Mouse (Mus musculus) adrenal gland, postnatal 4 days (tissue): ENCODE measurements around the gene Lipc. TPM values are rescaled to one million over a fixed set of nuclear protein-coding genes. Genes with fewer than 3 reads are reported as not detected.

Source experiments
- DNase-seq, 2 experiments: peaks; one replicate each; pipeline ENCODE4 v3.0.0; 2021 to 2022; ENCODE audit warnings: low spot score in 2 of 2, mixed read lengths in 2 of 2
- total RNA-seq, 2 experiments: library from RNA; stranded (reverse); gene quantifications; 2 replicates each; pipeline ENCODE4 v1.2.3; 2021

Gene Lipc
- total RNA-seq, 2 experiments from 2014 or later = 0.81 to 27.6 TPM

DNA sequence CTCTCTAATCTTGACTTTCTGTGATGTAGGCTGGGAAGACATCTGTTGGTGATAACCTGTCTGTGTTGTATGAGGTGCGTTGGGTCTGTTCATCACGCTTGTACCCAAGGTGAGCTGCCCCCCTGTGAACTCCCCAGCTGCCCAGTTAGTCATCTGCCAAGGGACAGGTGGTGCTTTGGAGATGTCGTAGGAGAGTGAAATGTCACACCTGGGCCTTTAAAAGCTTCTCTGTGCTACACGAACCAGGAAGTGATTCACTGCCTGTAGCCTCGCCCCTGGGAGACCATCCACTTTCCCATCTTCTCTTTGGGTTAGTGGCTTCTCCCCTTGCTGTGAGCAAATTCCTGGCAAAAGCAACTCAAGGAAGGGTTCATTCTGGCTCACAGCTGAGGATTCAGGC is 6.4 kb upstream of the Lipc start:
- DNase-seq = no peak

DNA sequence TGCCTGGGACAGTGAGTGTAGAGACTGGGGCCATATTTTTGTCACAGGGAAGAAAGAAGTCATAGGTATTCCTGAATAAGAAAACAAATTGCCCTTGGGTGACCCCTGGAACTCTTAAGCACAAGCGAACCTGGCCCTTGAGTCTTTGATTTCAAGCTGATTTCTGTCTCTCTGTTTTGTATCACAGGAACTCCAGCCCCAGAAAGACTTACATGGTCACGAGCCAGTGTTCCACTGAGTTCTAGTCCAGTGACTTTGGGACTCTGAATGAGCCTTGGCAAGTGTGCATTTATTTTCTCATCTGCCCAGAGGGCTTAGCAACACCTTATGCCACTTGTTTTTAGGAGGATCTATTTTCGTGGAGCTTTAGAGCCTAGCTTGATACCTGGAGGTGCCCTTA is 5.7 kb upstream of the Lipc start:
- no peak for DNase-seq

DNA sequence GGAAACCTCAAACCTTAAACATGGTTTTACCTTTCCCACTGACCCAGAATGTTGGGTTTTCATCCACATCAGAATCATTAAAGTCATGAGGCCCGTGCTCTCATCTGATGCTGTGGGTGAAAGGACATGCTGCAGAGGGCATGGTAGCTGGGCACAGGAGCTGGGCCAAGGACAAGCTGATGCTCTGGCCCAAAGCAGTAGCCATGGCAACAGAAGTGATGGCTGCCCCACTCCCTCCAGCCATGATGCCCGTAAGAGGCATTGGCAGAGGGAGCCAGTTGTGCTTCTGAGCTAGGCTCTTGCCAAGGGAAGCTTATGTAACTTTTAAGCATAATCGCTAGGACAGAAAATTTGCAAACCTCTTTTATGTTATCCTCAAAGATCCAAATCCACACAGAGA is 2.2 kb upstream of the Lipc start:
- DNase-seq = no peak

DNA sequence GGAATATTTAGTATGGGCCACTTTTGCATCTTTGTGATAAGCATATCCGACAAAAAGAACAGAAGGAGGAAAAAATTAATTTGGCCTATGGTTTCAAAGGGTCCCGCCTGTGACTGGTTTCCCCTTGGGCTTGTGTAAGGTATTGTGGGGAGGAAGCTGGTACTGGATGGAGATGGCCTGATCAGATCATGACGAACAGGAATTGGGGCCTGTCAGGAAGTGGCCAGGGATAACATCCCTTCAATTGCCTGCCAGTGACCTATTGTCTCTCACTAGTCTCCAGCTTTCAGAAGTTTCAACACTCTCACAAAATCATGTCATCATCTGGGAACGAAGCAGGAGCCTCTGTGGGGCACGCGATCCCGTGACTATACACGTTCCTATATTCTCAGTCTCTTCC is 2.7 kb downstream of the Lipc start:
- DNase-seq = no peak

DNA sequence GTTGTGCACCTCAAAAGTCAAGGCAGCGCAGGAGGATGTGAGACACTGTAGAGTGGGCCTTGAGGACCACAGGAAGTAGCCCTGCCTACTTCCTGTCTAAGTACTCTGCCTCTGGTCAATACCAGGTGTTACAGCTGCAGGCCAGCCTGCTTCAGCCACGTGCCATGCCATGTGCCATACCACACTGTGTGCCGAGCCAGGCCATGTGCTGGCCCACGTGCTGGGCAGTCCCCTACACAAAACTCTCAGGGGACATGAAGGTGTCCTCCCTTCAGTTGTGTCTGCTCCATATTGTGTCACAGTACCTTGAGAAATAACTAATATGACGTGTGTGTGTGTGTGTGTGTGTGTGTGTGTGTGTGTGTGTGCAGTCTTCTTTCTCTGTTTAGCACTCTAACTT is 4.7 kb downstream of the Lipc start:
- no peak for DNase-seq

DNA sequence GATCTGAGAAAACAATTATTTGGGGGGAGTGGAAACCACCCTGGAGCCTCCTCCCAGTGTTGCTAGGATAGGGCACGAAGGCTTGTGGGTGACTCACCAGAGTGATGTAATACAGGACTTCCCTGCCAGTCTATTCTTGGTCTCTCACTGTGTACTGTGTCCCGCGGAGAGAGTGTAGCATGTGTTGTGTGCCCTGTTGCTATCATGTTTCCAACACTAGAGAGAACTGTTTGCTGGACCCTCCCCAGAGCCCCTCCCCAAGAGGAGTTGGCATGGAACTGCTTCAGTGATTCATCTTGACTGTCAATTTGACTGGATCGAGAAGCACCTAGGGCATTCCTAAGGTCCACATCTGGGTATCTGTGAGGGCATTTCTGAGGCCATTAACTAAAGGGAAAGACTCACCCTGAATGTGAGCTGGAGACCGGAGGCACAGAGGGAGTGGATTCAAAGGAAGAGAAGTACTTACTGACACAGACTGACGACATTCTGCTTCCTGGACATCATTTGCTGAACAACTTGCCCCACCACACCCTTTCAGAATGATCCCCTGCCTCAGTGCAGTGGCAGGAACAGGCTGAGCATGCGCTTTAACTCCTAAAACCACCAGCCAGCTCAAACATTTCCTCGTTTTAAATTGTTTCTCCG is 9.2 kb downstream of the Lipc start:
- DNase-seq = no peak

DNA sequence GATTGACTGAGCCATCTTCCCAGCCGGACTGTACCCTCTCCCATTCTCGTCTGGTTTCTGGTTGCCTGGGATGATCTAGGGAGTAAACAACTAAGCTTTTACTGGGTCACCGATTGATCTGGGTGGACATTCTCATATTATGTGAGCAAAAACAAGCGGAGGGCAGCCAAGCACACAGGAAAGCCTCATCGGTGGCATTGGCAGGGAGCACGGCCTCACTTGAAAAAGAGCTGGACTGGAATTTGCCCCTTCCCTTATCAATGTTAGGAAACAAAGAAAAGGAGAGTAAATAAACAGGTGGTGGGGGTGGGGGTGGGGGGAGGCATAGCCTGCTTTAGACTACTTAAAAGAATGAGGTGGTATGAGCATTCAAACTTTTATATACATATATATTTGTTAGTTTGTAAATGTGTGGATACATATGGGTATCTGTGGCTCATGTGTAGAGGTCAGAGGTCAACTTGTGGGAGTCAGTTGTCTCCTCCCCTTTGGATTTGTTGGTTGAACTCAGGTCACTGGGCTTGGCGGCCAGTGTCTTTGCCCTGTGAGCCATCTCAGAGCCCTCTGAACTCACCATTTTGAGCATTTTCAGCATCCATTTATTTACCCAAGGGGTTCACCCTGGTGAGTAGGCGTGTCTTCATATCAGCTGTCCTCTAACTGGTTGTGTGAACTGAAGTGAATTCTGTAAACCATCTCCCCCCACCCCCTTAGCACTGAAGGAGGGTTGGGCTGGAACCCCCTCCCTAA is 12.1 kb downstream of the Lipc start:
- DNase-seq = no peak

DNA sequence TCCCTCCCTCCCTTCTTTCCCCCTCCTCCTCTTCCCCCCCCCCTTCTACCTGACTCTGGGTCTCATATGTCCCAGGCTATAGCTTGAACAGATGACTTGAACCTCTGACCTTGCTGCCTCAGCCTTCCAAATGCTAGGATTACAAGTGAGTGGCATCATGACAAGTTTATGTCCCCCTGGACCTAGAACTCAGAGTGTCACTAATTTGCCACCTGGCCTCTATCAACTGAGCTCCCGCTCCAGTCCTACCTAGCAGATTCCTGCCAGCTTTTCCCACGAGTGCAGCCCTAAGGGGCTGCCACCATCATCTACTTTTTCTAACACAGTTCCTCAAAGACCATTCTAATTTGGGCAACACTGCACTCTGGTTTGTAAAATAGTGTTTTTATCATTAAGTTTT is 13.2 kb downstream of the Lipc start:
- DNase-seq = no peak

DNA sequence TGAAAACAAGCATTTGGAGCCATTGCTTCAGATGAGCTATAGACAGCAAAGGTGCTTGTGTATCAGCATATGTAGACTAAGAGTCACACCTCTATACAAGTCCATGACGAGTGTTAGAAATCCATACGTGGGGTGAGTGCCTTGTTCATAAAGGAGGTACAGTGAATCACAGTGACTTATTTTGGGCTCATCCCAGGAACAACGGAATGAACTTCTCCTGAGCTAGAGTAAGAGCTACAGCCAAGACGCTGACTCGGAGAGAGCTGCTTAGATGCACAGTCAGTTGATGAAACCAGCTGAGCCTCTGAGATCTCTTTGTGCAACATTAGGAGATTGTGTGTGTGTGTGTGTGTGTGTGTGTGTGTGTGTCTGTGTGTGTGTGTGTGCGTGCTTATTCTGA is 13.9 kb downstream of the Lipc start:
- DNase-seq = no peak

DNA sequence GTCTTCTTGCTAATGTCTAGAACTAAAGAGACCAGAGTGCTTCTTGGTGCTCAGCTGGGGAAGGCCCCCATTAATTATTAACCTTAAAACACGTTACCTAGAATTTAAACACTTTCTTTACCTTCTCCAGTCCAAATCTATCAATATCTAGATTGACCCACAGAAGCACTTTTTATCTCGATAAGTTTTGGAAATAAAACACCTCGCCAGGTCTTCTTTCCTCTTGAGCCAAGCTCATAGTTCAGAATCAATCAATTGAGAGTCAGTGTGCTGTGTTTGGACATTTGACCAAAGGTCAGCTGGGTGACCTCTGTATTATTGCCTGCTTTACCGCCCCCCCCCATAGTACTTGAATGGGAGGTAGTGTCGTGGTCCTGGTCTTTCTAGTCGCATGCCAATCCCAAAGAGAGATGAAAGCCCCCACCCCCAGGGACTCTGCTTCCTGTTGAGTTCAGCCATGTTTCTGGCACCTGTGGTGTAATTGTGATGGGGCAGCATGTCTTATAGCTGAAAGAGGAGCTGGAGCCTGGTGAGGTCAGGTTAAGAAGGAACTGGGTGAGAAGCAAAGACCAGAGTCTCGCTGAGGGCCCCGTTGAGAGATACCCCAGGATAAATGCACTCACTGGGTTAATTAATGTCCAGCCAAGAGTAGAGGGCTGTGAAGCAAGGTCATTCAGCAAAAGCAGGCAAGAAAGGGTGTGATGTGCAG is 17.3 kb downstream of the Lipc start:
- no peak for DNase-seq

DNA sequence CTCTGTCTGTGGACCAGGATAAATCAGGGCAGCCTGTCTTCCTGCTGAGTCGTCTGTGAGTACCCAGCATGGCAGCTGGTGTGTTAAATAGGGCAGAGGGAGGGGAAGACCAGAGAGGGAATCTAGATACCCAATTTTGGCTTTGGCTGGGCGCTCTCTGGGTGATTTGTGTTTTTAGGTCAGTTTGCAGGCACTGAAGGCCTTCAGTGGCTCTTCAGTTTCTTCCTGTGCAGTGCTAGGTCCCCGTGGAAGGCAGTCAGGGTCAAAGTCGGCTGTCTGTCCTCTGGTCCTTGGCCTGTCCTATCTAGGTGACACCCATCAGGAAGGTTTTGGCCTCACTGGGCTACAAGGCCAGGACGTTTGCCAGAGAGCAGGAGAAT is 21.4 kb downstream of the Lipc start:
- no peak for DNase-seq

DNA sequence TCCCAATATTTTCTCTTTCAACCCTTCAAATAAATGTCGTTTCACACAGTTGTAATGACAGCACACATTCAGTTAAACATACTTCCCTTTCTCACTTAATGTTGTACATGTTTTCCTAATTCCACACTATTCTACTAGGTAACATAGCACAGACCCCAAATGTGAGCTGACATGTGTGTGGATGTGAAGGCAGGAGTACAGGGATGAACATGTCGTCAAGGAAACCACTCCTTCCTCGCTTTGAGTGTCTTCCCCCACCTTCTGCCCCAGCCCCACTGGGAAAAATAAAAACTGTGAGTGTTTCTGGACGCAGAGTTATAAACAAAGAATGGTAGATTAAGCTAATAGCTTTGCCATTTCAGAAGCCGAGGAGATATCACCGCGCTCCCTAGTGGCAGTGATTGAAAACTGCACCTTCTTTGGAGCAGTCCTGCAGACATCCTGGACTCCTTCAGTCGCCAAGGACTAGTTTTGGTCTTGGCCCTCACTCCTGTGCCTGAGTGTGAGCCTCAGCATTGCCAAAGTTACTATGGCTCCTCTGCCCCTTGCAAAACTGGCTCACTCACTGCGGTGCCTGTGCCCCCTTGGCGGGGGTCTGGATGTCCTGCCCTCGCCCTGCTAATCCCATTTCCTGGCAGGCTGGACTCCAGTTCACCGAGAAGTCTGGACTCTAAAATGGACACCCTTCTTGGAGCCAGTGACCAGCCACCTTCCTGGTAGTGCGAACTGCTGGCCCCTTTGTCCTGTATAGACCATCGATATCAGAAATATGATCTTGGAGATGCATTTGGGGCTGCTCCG is 22.0 kb downstream of the Lipc start:
- peak in 1 of 2 experiments; percentile 29 for DNase-seq

DNA sequence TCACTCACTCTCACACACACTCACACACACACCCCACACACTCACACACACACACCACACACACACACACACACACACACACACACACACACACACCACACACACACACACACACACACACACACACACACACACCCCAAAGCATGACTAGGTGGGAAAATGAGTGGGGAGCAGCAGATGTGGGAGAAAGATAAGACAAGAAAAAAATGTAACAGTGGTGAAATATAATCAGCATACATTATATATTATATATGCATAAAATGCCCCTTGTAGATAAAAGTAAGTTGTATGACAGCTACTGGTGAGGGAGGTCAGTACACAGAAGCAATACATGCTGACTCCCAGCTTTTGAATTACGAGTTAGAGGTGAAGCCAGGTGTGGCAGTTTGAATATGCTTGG is 23.6 kb downstream of the Lipc start:
- no peak for DNase-seq

DNA sequence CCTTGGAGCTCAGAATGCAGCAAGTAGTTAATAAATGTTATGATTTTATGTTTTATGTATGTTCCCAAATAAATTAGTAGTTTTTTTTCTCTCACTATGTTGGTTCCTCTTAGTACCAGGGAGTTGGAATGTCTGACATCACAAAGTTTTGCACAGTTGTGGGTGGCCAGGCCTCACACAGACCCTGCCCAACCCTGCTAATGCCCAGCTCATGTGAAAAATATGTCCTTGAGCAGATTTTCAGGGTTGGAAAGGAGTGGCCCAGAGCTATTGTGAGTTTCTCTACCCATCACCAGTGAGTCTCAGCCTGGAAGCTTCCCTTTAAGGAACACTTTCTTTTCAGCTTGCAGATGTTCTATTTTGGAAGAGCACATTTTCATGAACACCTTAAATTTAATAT is 24.3 kb downstream of the Lipc start:
- DNase-seq = no peak

DNA sequence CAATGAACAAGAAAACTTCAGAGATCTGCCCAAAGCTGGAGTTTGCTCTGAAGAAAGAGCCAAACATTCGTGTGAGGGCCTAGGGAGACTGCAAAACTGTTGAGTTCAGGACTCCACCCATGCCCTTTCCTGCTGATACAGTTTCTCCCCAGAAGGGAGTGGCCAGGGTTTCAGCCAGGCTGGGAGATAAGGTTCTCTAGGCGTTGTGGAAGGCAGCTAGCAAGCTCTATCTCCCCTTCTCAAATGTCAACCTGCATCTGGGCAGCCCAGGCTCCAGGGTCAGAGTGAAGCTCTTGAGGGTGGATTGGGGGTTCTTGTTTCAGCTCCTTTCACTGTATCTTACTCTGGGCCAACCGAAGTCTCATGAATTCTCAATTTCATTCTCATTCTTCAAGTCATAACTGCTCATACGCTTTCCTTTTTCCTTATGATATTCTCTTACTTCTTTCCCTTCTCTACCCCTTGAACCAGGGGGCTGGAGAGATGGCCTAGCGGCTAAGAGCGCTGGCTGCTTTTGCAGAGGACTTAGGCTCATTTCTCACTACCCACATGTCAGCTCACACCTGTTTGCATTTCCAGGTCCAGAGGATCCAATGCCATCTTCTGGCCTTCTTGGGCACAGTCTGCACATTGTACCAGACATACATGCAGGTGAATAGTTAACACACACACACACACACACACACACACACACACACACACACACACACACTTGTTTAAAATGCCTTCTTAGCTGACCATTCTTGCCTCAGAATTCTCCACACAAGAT is 25.0 kb downstream of the Lipc start:
- DNase-seq = no peak

DNA sequence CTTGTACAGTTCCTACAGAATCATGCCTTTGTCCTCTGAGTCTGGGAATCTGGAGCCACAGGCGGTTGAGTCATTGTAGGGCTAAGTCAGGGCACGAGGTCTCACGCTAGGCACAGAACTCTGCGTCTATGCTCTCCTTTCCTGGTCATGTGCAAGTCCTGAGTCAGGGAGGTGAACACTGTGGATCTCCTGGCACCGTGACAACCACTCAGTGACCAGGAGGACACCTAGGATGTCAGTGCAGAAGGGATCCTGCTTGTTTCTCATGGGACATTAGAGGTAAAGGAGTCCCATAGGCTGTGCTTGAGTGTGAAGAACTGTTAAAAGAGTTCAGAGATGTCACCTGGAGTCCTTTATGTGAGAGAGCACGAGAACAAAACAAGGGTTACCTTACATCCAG is 26.8 kb downstream of the Lipc start:
- no peak for DNase-seq

DNA sequence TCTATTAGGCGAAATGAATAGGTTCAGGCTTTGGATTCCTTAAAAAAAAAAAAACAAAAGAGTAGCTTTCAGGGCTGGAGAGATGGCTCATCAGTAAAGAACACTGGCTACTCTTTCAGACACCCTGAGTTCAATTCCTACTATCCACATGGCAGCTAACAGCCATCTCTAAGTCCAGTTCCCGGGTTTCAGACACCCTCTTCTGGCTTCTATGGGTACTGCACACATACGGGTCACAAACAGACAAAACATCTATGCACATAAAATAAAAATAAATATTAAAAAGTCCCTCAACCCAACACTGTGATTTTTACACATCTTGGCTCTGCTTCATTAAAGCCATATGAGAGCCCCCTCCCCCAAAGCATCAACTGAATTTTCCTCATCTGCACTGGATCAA is 27.3 kb downstream of the Lipc start:
- no peak for DNase-seq

DNA sequence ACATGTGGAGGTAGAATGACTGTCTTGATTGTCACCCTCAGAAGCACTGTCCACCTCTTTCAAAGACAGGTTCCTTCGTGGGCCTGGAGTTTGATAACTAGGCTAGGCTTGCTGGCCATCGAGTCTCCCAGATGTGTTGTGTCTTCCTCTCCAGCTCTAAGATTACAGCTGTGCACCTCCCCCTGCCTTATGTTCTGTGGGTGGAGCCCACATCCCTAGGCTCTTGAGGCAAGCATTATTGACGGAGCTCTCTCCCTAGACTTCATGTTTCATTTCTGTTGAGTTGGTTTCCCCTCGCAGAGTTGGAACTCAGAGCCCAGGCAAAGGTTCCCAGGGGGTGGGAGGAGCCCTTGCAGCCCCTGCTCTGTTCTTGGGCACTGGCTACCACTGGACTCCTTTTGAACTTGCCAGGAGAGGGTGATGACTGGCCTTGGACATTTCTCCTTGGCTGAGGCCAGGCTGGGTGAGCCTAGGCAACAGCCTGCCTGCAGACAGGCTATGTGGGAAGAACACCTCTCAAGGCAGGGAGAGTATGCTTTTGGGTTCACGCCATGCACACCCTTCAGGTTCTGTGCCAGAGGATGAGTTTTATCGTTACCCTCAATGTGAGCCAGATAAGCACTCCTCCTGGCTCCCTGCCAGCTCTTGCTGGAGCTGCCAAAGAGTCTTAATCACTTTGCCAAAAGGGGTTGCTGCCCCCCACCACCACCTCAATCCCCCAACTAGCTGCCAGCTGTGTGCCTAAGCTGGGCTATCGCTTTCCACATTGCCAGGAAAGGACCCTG is 30.1 kb downstream of the Lipc start:
- no peak for DNase-seq

DNA sequence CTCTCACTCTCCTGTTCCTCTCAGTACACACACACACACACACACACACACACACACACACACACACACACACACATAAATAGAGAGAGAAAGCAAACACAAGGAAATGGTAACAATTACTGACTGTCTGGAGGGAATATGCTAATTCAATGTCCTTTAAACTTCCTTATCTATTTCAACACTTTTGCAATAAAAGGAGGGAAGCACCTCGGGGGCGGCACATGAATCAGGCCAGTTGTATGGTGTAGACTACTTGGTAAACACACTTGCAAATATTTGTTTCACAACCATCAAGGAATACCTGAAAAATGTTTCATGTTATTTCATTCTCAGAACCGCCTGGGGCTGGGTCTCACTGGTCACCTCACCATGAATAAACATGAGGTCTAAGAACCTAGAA is 30.9 kb downstream of the Lipc start:
- DNase-seq = no peak

DNA sequence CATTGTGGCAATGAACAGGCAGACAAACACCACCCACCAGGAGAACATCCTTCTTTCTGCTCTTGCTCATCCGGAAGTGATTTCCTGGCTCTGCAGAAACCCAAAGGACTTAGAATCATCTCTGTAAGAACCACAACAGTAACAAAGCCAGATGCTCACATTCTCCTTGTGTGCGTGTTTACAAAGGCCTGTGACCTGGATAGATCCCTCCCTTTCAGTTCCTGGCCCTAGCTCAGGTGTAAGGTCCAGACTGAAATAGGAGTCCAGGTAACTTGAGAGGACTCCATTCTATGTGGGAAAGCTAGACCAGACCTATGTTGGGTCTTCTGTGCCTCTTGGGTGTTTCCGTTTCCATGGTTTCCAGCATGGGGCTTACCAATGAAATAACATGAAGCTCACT is 32.8 kb downstream of the Lipc start:
- DNase-seq = no peak
